Mouse (Mus musculus): Measurements from ENCODE around the gene Lrrn4cl. TPM values are rescaled to one million over a fixed set of nuclear protein-coding genes. Genes with fewer than 3 reads are reported as not detected.
"Not testable (repeated sequence)": the region's sequence is repeated elsewhere in the genome, so short reads cannot be mapped to it uniquely, and the experiment has no call there.

The Lrrn4cl gene
- polyA plus RNA-seq, 1 experiment from 2014 or later, result 0.75 TPM

- H3K9ac ChIP-seq, result peak overlapping the region; percentile 67
- peak; percentile 21; the same call in 1 of the 2 replicates for ATAC-seq (ENCODE audit: low FRiP score, low read depth)
- H3K4me1 ChIP-seq, result peaks cover 32% of the 10 kb centered on the region
- H3K4me3 ChIP-seq, result peak overlapping the region; percentile 48
- no peak overlapping the region for H3K27ac ChIP-seq
- H3K27me3 ChIP-seq, result no peaks in the 10 kb centered on the region
- peaks cover 21% of the 10 kb centered on the region for H3K36me3 ChIP-seq
- peak overlapping the region; percentile 71 for H3K4me2 ChIP-seq (replicated peaks)
- WGBS, result 24% methylated on average over 29 of the region's 29 CpGs
- no peaks in the 10 kb centered on the region for H3K9me3 ChIP-seq
Observed at GRCm38 (mm10) chr19:8839908-8840791, 10.4 kb upstream of the Lrrn4cl start.

- no peak for ATAC-seq (ENCODE audit: low FRiP score, low read depth)
- Histone ChIP-seq H3K27me3 (no peaks in the 10 kb centered on the region), H3K4me1 (peaks cover 32% of the 10 kb centered on the region), H3K27ac (no peak overlapping the region), H3K4me2 (replicated peaks) (peak overlapping the region; percentile 71), H3K9ac (peak overlapping the region; percentile 67), H3K36me3 (peaks cover 20% of the 10 kb centered on the region), H3K4me3 (peak overlapping the region; percentile 48), H3K9me3 (no peaks in the 10 kb centered on the region)
- WGBS, result 91% methylated on average over 7 of the region's 7 CpGs
Observed at GRCm38 (mm10) chr19:8841012-8841411, 9.6 kb upstream of the Lrrn4cl start.

GRCm38 (mm10) chr19:8842961-8843360, 7.6 kb upstream of the Lrrn4cl start:
- Histone ChIP-seq H3K4me3 (no peak overlapping the region), H3K27ac (no peak overlapping the region), H3K9me3 (no peaks in the 10 kb centered on the region), H3K36me3 (peaks cover 40% of the 10 kb centered on the region), H3K4me2 (replicated peaks) (no peak overlapping the region), H3K27me3 (no peaks in the 10 kb centered on the region), H3K9ac (no peak overlapping the region), H3K4me1 (peaks cover 32% of the 10 kb centered on the region)
- no peak for ATAC-seq (ENCODE audit: low FRiP score, low read depth)
- WGBS, result 86% methylated on average over 6 of the region's 6 CpGs

GRCm38 (mm10) chr19:8844371-8845129, 6.0 kb upstream of the Lrrn4cl start:
- Histone ChIP-seq H3K27me3 (no peaks in the 10 kb centered on the region), H3K4me1 (peaks cover 16% of the 10 kb centered on the region), H3K9ac (no peak overlapping the region), H3K4me2 (replicated peaks) (no peak overlapping the region), H3K4me3 (no peak overlapping the region), H3K9me3 (no peaks in the 10 kb centered on the region), H3K36me3 (peaks cover 47% of the 10 kb centered on the region), H3K27ac (no peak overlapping the region)
- 62% methylated on average over 5 of the region's 5 CpGs for WGBS
- ATAC-seq (ENCODE audit: low FRiP score, low read depth), result no peak

GRCm38 (mm10) chr19:8848356-8848755, 2.2 kb upstream of the Lrrn4cl start:
- Histone ChIP-seq H3K27me3 (no peaks in the 10 kb centered on the region), H3K4me3 (no peak overlapping the region), H3K9me3 (no peaks in the 10 kb centered on the region), H3K27ac (no peak overlapping the region), H3K36me3 (peaks cover 33% of the 10 kb centered on the region), H3K4me2 (replicated peaks) (no peak overlapping the region), H3K4me1 (peaks cover 15% of the 10 kb centered on the region), H3K9ac (no peak overlapping the region)
- ATAC-seq (ENCODE audit: low FRiP score, low read depth), result no peak
- WGBS, result 83% methylated on average over 5 of the region's 5 CpGs

GRCm38 (mm10) chr19:8851639-8852038, 1.1 kb downstream of the Lrrn4cl start:
- Histone ChIP-seq H3K9me3 (no peaks in the 10 kb centered on the region), H3K4me2 (replicated peaks) (no peak overlapping the region), H3K27ac (no peak overlapping the region), H3K9ac (no peak overlapping the region), H3K4me1 (peaks cover 15% of the 10 kb centered on the region), H3K36me3 (peaks cover 20% of the 10 kb centered on the region), H3K27me3 (no peaks in the 10 kb centered on the region), H3K4me3 (no peak overlapping the region)
- no peak for ATAC-seq (ENCODE audit: low FRiP score, low read depth)
- 54% methylated on average over 7 of the region's 7 CpGs for WGBS

GRCm38 (mm10) chr19:8852236-8852928, 1.8 kb downstream of the Lrrn4cl start:
- 42% methylated on average over 10 of the region's 10 CpGs for WGBS
- no peak for ATAC-seq (ENCODE audit: low FRiP score, low read depth)
- Histone ChIP-seq H3K27me3 (no peaks in the 10 kb centered on the region), H3K4me1 (peaks cover 15% of the 10 kb centered on the region), H3K4me3 (no peak overlapping the region), H3K36me3 (peaks cover 13% of the 10 kb centered on the region), H3K27ac (no peak overlapping the region), H3K9me3 (no peaks in the 10 kb centered on the region), H3K4me2 (replicated peaks) (no peak overlapping the region), H3K9ac (no peak overlapping the region)

GRCm38 (mm10) chr19:8853117-8853516, 2.5 kb downstream of the Lrrn4cl start:
- no peaks in the 10 kb centered on the region for H3K27me3 ChIP-seq
- H3K27ac ChIP-seq, result no peak overlapping the region
- no peak overlapping the region for H3K4me3 ChIP-seq
- peaks cover 6% of the 10 kb centered on the region for H3K36me3 ChIP-seq
- WGBS, result 82% methylated on average over 3 of the region's 3 CpGs
- H3K9ac ChIP-seq, result no peak overlapping the region
- no peak for ATAC-seq (ENCODE audit: low FRiP score, low read depth)
- peaks cover 15% of the 10 kb centered on the region for H3K4me1 ChIP-seq
- no peak overlapping the region for H3K4me2 ChIP-seq (replicated peaks)
- no peaks in the 10 kb centered on the region for H3K9me3 ChIP-seq

GRCm38 (mm10) chr19:8857689-8858088, 7.1 kb downstream of the Lrrn4cl start:
- no peaks in the 10 kb centered on the region for H3K9me3 ChIP-seq
- ATAC-seq (ENCODE audit: low FRiP score, low read depth), result no peak
- H3K27me3 ChIP-seq, result no peaks in the 10 kb centered on the region
- H3K4me2 ChIP-seq (replicated peaks), result no peak overlapping the region
- H3K4me1 ChIP-seq, result 0 out of 2 replicates have a peak, but pooled peaks cover under 1% of the 10 kb centered on the region
- H3K36me3 ChIP-seq, result no peaks in the 10 kb centered on the region
- H3K4me3 ChIP-seq, result no peak overlapping the region
- 44% methylated on average over 4 of the region's 4 CpGs for WGBS
- H3K27ac ChIP-seq, result no peak overlapping the region
- H3K9ac ChIP-seq, result no peak overlapping the region

- no peak overlapping the region for H3K4me2 ChIP-seq (replicated peaks)
- H3K36me3 ChIP-seq, result no peaks in the 10 kb centered on the region
- no peak overlapping the region for H3K27ac ChIP-seq
- ATAC-seq (ENCODE audit: low FRiP score, low read depth), result no peak
- no peaks in the 10 kb centered on the region for H3K4me1 ChIP-seq
- H3K27me3 ChIP-seq, result no peaks in the 10 kb centered on the region
- 25% methylated on average over 1 of the region's 1 CpGs for WGBS
- no peak overlapping the region for H3K9ac ChIP-seq
- H3K9me3 ChIP-seq, result no peaks in the 10 kb centered on the region
- H3K4me3 ChIP-seq, result no peak overlapping the region
Observed at GRCm38 (mm10) chr19:8859018-8859417, 8.4 kb downstream of the Lrrn4cl start.

GRCm38 (mm10) chr19:8864265-8864664, 13.7 kb downstream of the Lrrn4cl start:
- Histone ChIP-seq H3K27ac (no peak overlapping the region), H3K4me1 (no peaks in the 10 kb centered on the region), H3K9ac (no peak overlapping the region), H3K4me3 (no peak overlapping the region), H3K9me3 (no peaks in the 10 kb centered on the region), H3K36me3 (no peaks in the 10 kb centered on the region), H3K4me2 (replicated peaks) (no peak overlapping the region), H3K27me3 (no peaks in the 10 kb centered on the region)
- ATAC-seq (ENCODE audit: low FRiP score, low read depth), result no peak
- 84% methylated on average over 6 of the region's 6 CpGs for WGBS

- not testable (repeated sequence) for ATAC-seq (ENCODE audit: low FRiP score, low read depth); H3K9ac ChIP-seq; H3K9me3 ChIP-seq; H3K4me1 ChIP-seq; H3K27me3 ChIP-seq; H3K27ac ChIP-seq
- peaks cover 25% of the 10 kb centered on the region for H3K36me3 ChIP-seq
- peak overlapping the region; percentile 99; the same call in 1 of the 2 replicates for H3K4me3 ChIP-seq
- peak overlapping the region; percentile 92 for H3K4me2 ChIP-seq (replicated peaks)
- 85% methylated on average over 3 of the region's 3 CpGs for WGBS
Observed at GRCm38 (mm10) chr19:8870381-8870780, 19.8 kb downstream of the Lrrn4cl start.

Measured in limb, embryonic 13.5 days (tissue).